Mouse (Mus musculus) spleen, adult 18-20 months (tissue): Measurements from ENCODE around the gene Cntn3.

Experiments
- DNase-seq, 2 experiments: peaks; one replicate each; pipeline ENCODE4 v3.0.0; 2022; ENCODE audit warnings: mixed read lengths in 2 of 2

The Cntn3 gene

DNA sequence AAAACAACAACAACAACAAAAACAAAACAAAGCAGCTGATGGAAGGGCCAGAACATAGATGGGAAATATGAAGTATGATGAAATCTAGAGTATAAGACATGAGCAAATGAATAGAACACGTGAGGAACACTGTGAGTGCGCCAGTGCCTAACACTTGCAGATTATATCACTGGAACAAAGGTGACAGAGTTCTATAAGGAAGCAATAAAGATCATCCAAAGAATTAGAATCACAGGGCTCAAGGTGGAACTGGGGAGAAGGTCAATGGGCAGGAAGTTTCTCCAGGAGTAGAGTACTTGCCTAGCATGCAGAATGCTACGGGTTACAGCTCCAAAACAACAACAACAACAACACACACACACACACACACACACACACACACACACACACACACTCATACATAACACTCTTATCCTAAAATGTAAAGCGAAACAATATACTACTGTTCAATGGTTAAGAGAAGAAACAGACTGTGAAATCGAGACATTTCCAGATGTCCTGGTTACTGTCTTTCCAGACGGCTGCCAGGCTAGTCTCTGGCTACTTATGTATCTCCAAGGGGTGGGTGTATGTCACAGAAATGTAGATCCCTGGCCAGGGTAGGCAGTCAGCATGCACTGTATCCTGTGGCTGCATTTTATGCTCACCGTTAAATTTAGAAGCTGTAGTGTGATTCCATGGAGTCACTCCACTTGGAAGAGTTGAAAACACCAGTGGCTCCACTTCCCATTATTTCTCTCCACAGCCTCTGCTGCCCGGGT is 94.4 kb downstream of the Cntn3 start:
- DNase-seq = no peak

- no peak for DNase-seq
Observed at GRCm38 (mm10) chr6:102438353-102438752, 134.5 kb downstream of the Cntn3 start.

DNA sequence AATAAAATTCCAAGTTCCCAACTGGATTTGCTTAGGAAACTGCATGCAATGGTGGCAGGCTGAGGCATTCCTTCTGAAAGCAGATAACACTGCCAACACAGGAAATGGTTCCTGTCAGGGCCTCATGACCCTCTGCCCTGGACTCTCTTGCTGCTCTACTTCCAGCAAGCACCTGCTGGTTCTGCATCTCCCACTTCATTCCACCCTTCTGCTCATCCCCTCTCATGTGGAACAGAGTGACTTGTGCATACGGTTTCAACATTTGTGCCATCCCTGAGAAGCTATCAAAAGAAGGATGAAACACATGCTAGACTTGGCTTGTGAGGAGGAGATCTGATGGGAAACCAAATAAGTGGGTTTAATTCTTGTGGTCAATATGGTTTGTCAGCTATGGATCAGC is 145.4 kb downstream of the Cntn3 start:
- DNase-seq = no peak

DNA sequence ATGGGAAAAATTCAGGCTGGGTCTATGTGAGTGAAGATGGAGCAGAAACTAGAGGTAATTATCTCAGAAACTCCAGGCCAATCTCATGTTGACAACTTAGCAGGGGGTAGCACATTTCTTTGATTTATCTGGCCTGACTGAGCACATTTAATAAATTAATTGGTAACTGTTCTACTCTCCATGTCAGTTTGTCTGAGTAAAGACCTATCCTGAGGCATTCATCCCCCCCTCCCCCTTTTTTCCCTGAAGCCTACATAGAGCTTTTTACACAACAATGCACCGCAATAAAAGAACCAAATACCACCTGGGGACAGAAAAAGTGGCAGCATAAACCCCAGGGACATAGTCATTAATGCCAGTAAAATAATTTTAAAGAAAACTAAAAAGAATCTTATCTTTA is 151.1 kb downstream of the Cntn3 start:
- DNase-seq = no peak

- DNase-seq = no peak
Observed at GRCm38 (mm10) chr6:102388590-102388989, 184.3 kb downstream of the Cntn3 start.

DNA sequence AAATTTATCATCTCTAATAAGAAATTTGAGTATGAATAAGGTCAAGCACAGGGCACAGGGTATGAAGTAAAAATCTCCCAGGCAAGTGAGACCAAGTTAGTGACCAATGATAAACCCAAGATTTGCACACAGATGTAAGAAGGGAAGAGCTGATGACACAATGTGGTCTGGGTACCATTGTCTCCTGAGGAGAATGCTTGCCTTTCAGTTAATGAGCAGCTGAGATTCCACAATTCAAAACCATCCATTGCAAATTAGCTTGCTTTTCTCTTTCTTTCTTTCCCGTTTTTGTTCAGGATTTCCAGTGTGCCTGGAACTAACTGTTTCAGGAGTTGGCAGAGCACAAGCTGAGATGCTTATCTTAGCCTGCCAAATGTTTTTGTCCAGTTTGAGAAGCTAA is 200.8 kb downstream of the Cntn3 start:
- DNase-seq = no peak

DNA sequence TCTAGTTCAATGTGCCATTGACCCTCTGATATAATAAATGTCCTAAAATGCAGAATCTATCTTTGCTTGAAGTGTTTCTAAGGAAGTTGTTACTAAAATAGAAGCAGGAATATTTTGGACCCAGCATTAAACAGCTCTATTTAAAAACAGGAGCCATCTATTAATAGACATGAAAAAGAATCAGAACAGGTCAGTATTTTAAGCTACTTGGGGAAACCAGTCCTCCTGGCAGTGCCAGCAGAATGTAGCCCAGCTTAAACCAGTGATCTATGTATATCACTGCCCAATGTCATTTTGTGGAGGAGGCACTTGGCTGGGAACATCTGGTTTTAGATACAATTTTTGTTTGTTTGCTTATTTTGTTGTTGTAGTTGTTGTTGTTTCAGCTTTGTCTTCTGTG is 209.0 kb downstream of the Cntn3 start:
- DNase-seq = no peak

DNA sequence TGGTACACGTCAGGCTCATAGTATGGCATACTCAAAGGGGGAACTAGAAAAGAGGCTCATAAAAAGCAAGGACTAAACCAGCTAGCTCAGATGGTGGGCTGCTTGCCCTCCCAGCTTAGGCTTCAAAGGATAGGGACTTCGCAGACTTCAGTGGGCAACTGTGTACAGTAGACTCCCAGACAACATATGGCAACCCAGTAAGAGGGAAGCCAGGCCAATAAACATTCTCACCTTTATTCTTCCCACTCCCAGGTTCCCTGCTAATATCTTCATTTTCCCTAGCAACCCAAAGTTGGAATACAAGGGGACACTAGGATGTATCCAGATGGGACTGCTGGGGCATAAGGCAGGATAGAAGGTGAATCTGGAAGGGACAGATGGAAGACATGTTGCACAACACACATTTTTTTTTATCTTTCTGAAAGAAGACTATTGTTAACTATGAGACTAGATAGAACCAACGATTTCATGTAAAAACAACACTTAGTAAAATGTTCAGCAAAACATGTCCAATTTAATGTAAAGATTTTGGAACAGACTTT is 209.5 kb downstream of the Cntn3 start:
- DNase-seq = no peak

- no peak for DNase-seq
Observed at GRCm38 (mm10) chr6:102332144-102332543, 240.8 kb downstream of the Cntn3 start.

- no peak for DNase-seq
Observed at GRCm38 (mm10) chr6:102326711-102327110, 246.2 kb downstream of the Cntn3 start.

DNA sequence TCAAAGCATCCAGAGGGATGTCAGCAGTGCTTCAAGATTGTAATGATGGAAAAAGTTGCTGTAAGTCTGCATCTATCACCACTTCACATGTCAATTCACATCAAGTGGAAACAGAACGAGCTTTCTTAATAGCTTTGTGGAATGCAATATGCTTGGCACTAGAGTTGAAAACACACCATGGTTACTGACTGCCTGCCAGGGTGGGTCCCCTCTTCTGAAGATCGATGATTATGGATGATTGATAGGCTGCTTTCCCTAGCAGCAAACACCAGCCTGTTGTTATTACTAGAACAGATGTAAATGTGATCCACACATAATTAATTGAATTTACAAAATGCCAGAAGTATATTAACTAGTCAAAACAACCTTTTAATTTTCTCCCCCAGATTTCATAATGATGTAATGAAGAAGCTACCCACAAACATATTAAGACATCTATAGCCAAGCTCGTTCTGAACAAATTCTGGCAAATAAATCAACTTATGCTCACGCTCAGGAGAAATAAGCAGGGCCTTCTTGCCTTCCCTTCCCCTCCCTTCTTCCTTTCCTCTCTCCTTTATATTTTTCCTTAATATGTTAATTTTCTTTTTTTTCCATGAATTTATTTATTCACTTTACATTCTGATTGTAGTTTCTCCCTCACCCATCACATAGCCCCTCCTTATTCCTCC is 250.2 kb downstream of the Cntn3 start:
- DNase-seq = no peak

DNA sequence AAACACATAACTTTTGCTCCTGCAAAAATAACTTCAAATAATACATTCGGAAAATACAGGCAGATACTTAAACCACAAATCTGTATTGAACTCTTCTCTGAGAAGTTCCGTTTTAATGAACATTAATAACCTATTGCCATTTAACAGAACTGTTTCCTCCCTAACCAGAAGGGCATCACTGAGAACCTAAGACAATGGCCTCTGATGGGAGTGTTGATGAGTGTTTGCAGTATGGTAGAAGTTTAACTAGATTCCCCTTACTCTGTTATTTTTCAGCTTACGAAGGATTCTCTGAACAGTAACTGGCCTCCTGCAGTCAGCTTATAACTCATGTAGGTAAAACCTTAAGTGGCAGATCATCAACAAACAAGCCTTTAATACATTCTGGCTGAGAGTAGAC is 253.1 kb downstream of the Cntn3 start:
- DNase-seq = no peak

GRCm38 (mm10) chr6:102282889-102283288 is 290.0 kb downstream of the Cntn3 start:
- no peak for DNase-seq

DNA sequence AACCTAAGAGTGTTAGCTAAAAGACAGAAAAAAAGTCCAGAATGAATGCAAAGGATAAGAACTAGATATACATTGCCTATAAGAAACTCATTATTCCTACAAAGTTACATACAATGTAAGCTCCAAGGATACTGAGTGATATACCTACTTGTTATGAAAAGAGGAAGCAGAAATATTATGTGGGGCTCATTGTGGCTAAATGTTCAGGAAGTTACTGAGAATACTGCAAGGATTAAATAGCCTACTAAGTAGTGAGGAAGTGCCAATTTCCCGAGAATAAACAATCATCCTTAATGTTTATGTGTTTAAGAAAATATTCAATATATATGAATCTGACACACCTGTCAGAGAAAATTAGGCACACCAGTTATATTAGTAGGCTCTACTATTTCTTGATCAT is 341.9 kb downstream of the Cntn3 start:
- DNase-seq = no peak

- DNase-seq = no peak
Observed at GRCm38 (mm10) chr6:102186316-102186715, 386.6 kb downstream of the Cntn3 start.

DNA sequence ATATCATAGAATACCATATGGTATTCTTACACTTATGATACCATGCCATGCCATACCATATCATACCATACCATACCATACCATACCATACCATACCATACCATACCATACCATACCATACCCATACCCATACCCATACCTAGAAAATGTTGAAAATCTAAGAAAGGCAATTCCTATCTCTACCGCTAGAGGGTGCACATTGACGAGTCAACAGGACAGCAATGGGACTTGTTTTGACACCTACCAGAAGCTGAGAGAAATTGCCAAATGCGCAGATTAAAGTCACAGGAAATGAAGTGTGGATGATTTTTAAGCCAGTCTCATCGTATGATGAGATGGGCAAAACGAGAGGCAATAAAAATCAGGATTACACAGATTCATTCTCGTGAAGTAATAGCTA is 402.0 kb downstream of the Cntn3 start:
- DNase-seq = no peak

DNA sequence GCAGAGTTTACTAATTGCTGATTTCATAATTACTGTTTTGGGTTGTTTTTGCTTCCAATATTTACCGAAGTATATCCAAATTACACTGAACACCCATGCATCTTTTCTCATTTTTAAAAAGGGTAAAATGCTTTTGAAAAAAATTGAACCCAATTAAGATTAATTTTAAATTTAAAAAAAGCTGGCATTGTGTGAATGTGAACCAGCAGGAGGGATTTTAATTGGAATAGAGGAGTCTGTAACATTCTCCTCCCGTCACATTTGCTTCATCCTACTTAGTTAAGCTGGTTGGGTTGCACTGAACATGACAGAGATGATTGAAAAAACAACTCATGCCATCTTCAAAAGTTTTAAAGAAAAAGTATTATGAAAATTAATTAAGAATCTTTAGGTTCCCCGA is 411.7 kb downstream of the Cntn3 start:
- DNase-seq = no peak

GRCm38 (mm10) chr6:102121676-102122075 is 451.2 kb downstream of the Cntn3 start:
- DNase-seq = no peak

- no peak for DNase-seq
Observed at GRCm38 (mm10) chr6:102120003-102120402, 452.9 kb downstream of the Cntn3 start.

DNA sequence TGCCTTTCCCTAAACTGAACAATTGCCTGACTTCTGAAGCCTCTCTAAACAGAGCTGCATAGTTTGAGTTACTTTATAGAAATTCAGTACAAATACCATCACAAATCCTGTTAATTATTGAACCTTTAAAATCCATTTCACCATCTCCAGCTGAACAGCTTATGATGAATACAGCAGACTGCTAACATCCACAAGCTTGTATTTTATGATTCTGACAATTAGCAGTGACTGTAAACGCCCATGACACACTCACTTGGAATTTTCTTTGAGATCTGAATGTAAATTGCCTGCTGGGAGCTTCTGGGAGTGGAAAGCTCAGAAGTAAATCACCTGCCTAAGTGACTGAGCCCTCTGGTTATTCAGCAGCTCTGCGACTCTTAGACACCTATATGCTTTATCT is 459.3 kb downstream of the Cntn3 start:
- no peak for DNase-seq
